ENCODE assay signal across 19 mouse cellular contexts in genomic region chr2:118064121-118064764, GRCm38 (mm10). TPM values are rescaled to one million over a fixed set of nuclear protein-coding genes. Genes with fewer than 3 reads are reported as not detected.
DNase-seq lines count a peak whose midpoint lies in the region; ATAC-seq and TF ChIP-seq lines count a peak whose summit lies in the region.
"Had no signal": no experiment of that assay in that cellular context is flagged by ENCODE, and none has a peak within 500 bp of the region (broad histone marks: within the 10 kb centered on the region; RNA-seq: fewer than 3 reads in every experiment).

No protein-coding gene starts in this region.

- H3K9me3 ChIP-seq in lung, postnatal 0 days (ENCODE audit: low read length): no peaks in the 10 kb centered on the region
- no peaks in the 10 kb centered on the region for H3K9me3 ChIP-seq in hindbrain, embryonic 16.5 days (ENCODE audit: control insufficient read depth, low read length)
- H3K9me3 ChIP-seq: forebrain, embryonic 12.5 days; hindbrain, embryonic 12.5 days; midbrain, embryonic 13.5 days had no signal

- no peak for TF ChIP-seq CTCF in lung, postnatal 0 days (IDR thresholded peaks at IDR 0.05)
- no peak for TF ChIP-seq CTCF in lung, adult 2 months (IDR thresholded peaks at IDR 0.05; ENCODE audit: insufficient read depth, low read length)
- no peak for TF ChIP-seq CTCF in embryonic fibroblast, embryonic 13.5 days (IDR thresholded peaks at IDR 0.05; ENCODE audit: borderline replicate concordance, insufficient read depth, low read length)

- TF ChIP-seq EP300 in lung, postnatal 0 days (IDR thresholded peaks at IDR 0.05): no peak

- no peaks in the 10 kb centered on the region for H3K27me3 ChIP-seq in lung, postnatal 0 days (replicated peaks; ENCODE audit: insufficient read depth, low read length)
- H3K27me3 ChIP-seq in hindbrain, embryonic 16.5 days (replicated peaks; ENCODE audit: control insufficient read depth, insufficient read depth, low read length): no peaks in the 10 kb centered on the region
- H3K27me3 ChIP-seq: forebrain, embryonic 12.5 days; hindbrain, embryonic 12.5 days; midbrain, embryonic 13.5 days had no signal

- peak overlapping the region; percentile 14; the same call in 1 of the 2 replicates for H3K27ac ChIP-seq in lung, postnatal 0 days (ENCODE audit: low read length)
- H3K27ac ChIP-seq in embryonic fibroblast, embryonic 13.5 days (ENCODE audit: insufficient read depth, low read length): peak overlapping the region; percentile 59
- H3K27ac ChIP-seq in hindbrain, embryonic 16.5 days (ENCODE audit: low read depth, low read length): no peak overlapping the region
- H3K27ac ChIP-seq: forebrain, embryonic 12.5 days; hindbrain, embryonic 12.5 days; kidney, postnatal 0 days; macrophage; midbrain, embryonic 13.5 days had no signal

- peak; percentile 47 for ATAC-seq in lung, postnatal 0 days
- ATAC-seq in hindbrain, embryonic 16.5 days: no peak
- ATAC-seq: midbrain, embryonic 13.5 days had no signal

- DNase-seq in lung, postnatal 0 days (ENCODE audit: low spot score): no peak
- DNase-seq in lung, adult 2 months: no peak
- peak; percentile 57 for DNase-seq in gastrocnemius, postnatal 25 days
- DNase-seq in lung, postnatal 4 days: peak; percentile 9 to 45
- no peak for DNase-seq in layer of hippocampus, postnatal 10 days (ENCODE audit: low spot score in 2 of 2)
- DNase-seq in spleen, postnatal 10 days (ENCODE audit: low spot score in 2 of 2): no peak
- DNase-seq: adrenal gland, postnatal 10 days; cerebellum, adult 18-20 months; left cerebral cortex, postnatal 4 days; right cerebral cortex, postnatal 4 days; thymus, adult 18-20 months had no signal

- TF ChIP-seq POLR2A in lung, adult 2 months (IDR thresholded peaks at IDR 0.05; ENCODE audit: borderline replicate concordance, extremely low read depth, low read depth, low read length): no peak
- no peak for TF ChIP-seq POLR2A in embryonic fibroblast, embryonic 13.5 days (IDR thresholded peaks at IDR 0.05; ENCODE audit: low read depth, low read length)

- WGBS in lung, postnatal 0 days: 75% methylated on average over 11 of the region's 11 CpGs
- WGBS in lung, adult 2 months: 84% methylated on average over 11 of the region's 11 CpGs
- 92% methylated on average over 11 of the region's 11 CpGs for WGBS in hindbrain, embryonic 16.5 days

- no peak overlapping the region for H3K4me3 ChIP-seq in lung, postnatal 0 days (ENCODE audit: low read depth, low read length)
- H3K4me3 ChIP-seq in lung, adult 2 months (replicated peaks; ENCODE audit: extremely low read depth, low read depth, low read length): no peak overlapping the region
- H3K4me3 ChIP-seq in embryonic fibroblast, embryonic 13.5 days (ENCODE audit: insufficient read depth, low read length): no peak overlapping the region
- no peak overlapping the region for H3K4me3 ChIP-seq in hindbrain, embryonic 16.5 days (ENCODE audit: low read length)
- H3K4me3 ChIP-seq: forebrain, embryonic 12.5 days; hindbrain, embryonic 12.5 days; midbrain, embryonic 13.5 days had no signal

- H3K4me2 ChIP-seq in lung, postnatal 0 days (replicated peaks; ENCODE audit: low read depth, low read length): no peak overlapping the region
- H3K4me2 ChIP-seq in hindbrain, embryonic 16.5 days (ENCODE audit: low read length): no peak overlapping the region
- H3K4me2 ChIP-seq: forebrain, embryonic 12.5 days; hindbrain, embryonic 12.5 days; midbrain, embryonic 13.5 days had no signal

- H3K4me1 ChIP-seq in lung, postnatal 0 days (ENCODE audit: insufficient read depth, low read depth, low read length): no peaks in the 10 kb centered on the region
- H3K4me1 ChIP-seq in lung, adult 2 months (ENCODE audit: control insufficient read depth, insufficient read depth, low read length): no peaks in the 10 kb centered on the region
- peaks cover 2% of the 10 kb centered on the region; the same call in 1 of the 2 replicates for H3K4me1 ChIP-seq in embryonic fibroblast, embryonic 13.5 days (ENCODE audit: control insufficient read depth, insufficient read depth, low read length)
- H3K4me1 ChIP-seq in hindbrain, embryonic 16.5 days (ENCODE audit: control insufficient read depth, insufficient read depth, low read depth, low read length): no peaks in the 10 kb centered on the region
- H3K4me1 ChIP-seq: forebrain, embryonic 12.5 days; hindbrain, embryonic 12.5 days; midbrain, embryonic 13.5 days had no signal

- no peaks in the 10 kb centered on the region for H3K36me3 ChIP-seq in lung, postnatal 0 days (ENCODE audit: insufficient read depth, low read length)
- H3K36me3 ChIP-seq in hindbrain, embryonic 16.5 days (ENCODE audit: control insufficient read depth, insufficient read depth, low read length): no peaks in the 10 kb centered on the region
- H3K36me3 ChIP-seq: forebrain, embryonic 12.5 days; hindbrain, embryonic 12.5 days; midbrain, embryonic 13.5 days had no signal

- H3K9ac ChIP-seq in lung, postnatal 0 days (replicated peaks; ENCODE audit: low read depth): no peak overlapping the region
- no peak overlapping the region for H3K9ac ChIP-seq in hindbrain, embryonic 16.5 days (ENCODE audit: low read depth, low read length)
- H3K9ac ChIP-seq: forebrain, embryonic 12.5 days; hindbrain, embryonic 12.5 days; midbrain, embryonic 13.5 days had no signal

RNA-seq across cellular contexts. Expression of gene Thbs1, which starts 47.4 kb away (rescaled TPM):
- 50.8 and 57.5 TPM in 2 replicates for polyA plus RNA-seq in lung, postnatal 0 days (2015; fragmentation: Nextera tagmentation; extraction: Ambion mirVana)
- 23.3 and 27.1 TPM in 2 replicates for polyA plus RNA-seq in lung, adult 2 months (2012; rRNA removed)
- polyA plus RNA-seq in embryonic fibroblast, embryonic 13.5 days (2011; ENCODE audit: insufficient read length, low read depth, missing spikeins): 2,892 and 6,250 TPM in 2 replicates
- total RNA-seq in gastrocnemius, postnatal 25 days (2021): 10 to 100 TPM in 1 of 2 experiments, 1 to 10 TPM in 1; 6.4 to 11.3 TPM
- total RNA-seq in layer of hippocampus, postnatal 10 days (2021): 1 to 10 TPM; 7.7 to 9.2 TPM
- polyA plus RNA-seq in hindbrain, embryonic 16.5 days (2015; fragmentation: Nextera tagmentation; extraction: Ambion mirVana): 6.2 and 8.9 TPM in 2 replicates
- total RNA-seq: MEL had no signal

Comparison
In these comparisons a context has a peak if more than half of its experiments do, and no peak if none do; other contexts are left out.
1. DNase-seq: peak in gastrocnemius, postnatal 25 days (single experiment) and lung, postnatal 4 days (2 of 2); none in lung, postnatal 0 days (single experiment), lung, adult 2 months (single experiment), layer of hippocampus, postnatal 10 days (0 of 2) and spleen, postnatal 10 days (0 of 2).
2. RNA of gene Thbs1, which starts 47.4 kb away (polyA plus RNA-seq): 2,892 to 6,250 TPM in embryonic fibroblast, embryonic 13.5 days; 50.8 to 57.5 TPM in lung, postnatal 0 days, 23.3 to 27.1 TPM in lung, adult 2 months and 6.2 to 8.9 TPM in hindbrain, embryonic 16.5 days; every median in the first group is over 10 times any median in the second.